Mouse (Mus musculus): ENCODE data around the gene Igfbp4. TPM values are rescaled to one million over a fixed set of nuclear protein-coding genes. Genes with fewer than 3 reads are reported as not detected.

Gene Igfbp4
- total RNA-seq, 1 experiment = 38.8 TPM

DNA sequence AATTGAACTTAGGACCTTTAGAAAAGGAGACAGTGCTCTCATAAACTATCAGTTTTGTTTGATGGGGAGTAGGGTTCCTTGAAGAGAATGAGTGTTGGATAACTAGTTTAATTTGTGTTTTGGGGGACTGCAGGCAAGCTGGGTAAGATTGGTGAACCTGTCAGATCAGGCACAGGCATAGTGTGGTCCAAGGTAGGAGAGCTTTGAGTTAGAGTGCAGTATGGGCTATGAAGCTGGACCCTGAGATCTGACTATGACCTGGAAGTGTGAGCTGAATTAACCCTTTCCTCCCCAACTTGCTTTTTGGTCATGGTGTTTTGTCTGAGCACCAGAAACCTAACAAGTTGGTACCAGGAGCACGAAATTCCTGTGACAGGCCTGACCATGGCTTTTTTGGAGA is 27.2 kb upstream of the Igfbp4 start:
- no peaks in the 10 kb centered on the region for H3K9me3 ChIP-seq (ENCODE audit: control insufficient read depth, insufficient read depth, low read depth, low read length)
- H3K36me3 ChIP-seq (ENCODE audit: control insufficient read depth, insufficient read depth, low read length, poor library complexity, severe bottlenecking) = peaks cover 67% of the 10 kb centered on the region
- no peak for DNase-seq (ENCODE audit: low read depth, low spot score)
- no peak overlapping the region for H3K4me3 ChIP-seq (ENCODE audit: insufficient read depth in 1 of 2, low read depth in 1 of 2, low read length in 2 of 2, poor library complexity in 1 of 2, severe bottlenecking in 1 of 2)
- in situ Hi-C loops (cut with MboI; ENCODE audit: low sequenced_read_pairs in 2 of 2, unreplicated experiment in 2 of 2) = loop anchor here (5.0 to 25.0 kb wide), 3 partner anchors 777 to 1852 kb away; partner anchors contain the start of gene Tbkbp1 (in 1 of the 2)
- H3K4me1 ChIP-seq (ENCODE audit: control insufficient read depth in 2 of 2, insufficient read depth in 2 of 2, low read length in 2 of 2, poor library complexity in 1 of 2) = no peaks in the 10 kb centered on the region
- H3K9ac ChIP-seq (ENCODE audit: insufficient read depth, low read depth, low read length, poor library complexity, severe bottlenecking) = no peak overlapping the region
- no peak overlapping the region for H3K27ac ChIP-seq (ENCODE audit: insufficient read depth, low read depth, low read length, poor library complexity, severe bottlenecking)
- no peak for TF ChIP-seq ZC3H11A (IDR thresholded peaks at IDR 0.05; ENCODE audit: borderline replicate concordance, low read depth, low read length)
- TF ChIP-seq CHD2 (IDR thresholded peaks at IDR 0.05; ENCODE audit: low read depth, low read length) = no peak
- TF ChIP-seq ZNF384 (IDR thresholded peaks at IDR 0.05; ENCODE audit: low read depth, low read length) = no peak
- no peak for TF ChIP-seq MAFK (IDR thresholded peaks at IDR 0.05; ENCODE audit: insufficient read depth, low read depth, low read length)

DNA sequence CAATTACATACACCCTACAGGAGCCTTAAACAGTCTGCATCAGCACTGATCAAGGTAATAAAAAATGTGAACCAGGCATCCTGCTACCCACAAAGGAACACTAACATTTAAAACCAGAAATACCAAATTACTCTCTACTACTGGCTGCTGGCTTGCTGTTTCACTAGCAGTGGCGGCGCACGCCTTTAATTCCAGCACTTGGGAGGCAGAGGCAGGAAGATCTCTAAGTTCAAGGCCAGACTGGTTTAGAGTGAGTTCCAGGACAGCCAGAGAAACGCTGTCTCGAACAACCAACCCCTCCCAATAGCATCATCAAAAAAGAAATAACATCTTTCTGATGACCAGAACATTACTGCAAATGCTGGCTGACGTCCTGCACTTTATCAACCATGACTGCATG is 21.2 kb upstream of the Igfbp4 start:
- DNase-seq (ENCODE audit: low read depth, low spot score) = no peak
- H3K4me3 ChIP-seq (ENCODE audit: insufficient read depth in 1 of 2, low read depth in 1 of 2, low read length in 2 of 2, poor library complexity in 1 of 2, severe bottlenecking in 1 of 2) = no peak overlapping the region
- in situ Hi-C loops (cut with MboI; ENCODE audit: low sequenced_read_pairs in 2 of 2, unreplicated experiment in 2 of 2) = loop anchor here in 1 of 2 experiments (25.0 kb wide), 2 partner anchors 783 to 1858 kb away; partner anchors contain the start of gene Tbkbp1
- TF ChIP-seq MAFK (IDR thresholded peaks at IDR 0.05; ENCODE audit: insufficient read depth, low read depth, low read length) = no peak
- no peak for TF ChIP-seq CHD2 (IDR thresholded peaks at IDR 0.05; ENCODE audit: low read depth, low read length)
- no peak for TF ChIP-seq HCFC1 (IDR thresholded peaks at IDR 0.05; ENCODE audit: borderline replicate concordance, insufficient read depth, low read length)
- TF ChIP-seq ZNF384 (IDR thresholded peaks at IDR 0.05; ENCODE audit: low read depth, low read length) = no peak
- TF ChIP-seq ZC3H11A (IDR thresholded peaks at IDR 0.05; ENCODE audit: borderline replicate concordance, low read depth, low read length) = no peak
- peaks cover 47% of the 10 kb centered on the region for H3K36me3 ChIP-seq (ENCODE audit: control insufficient read depth, insufficient read depth, low read length, poor library complexity, severe bottlenecking)
- no peak overlapping the region for H3K9ac ChIP-seq (ENCODE audit: insufficient read depth, low read depth, low read length, poor library complexity, severe bottlenecking)
- peaks cover 0 to 3% of the 10 kb centered on the region in 2 experiments; a peak in 1 of 4 replicates for H3K4me1 ChIP-seq (ENCODE audit: control insufficient read depth in 2 of 2, insufficient read depth in 2 of 2, low read length in 2 of 2, poor library complexity in 1 of 2)
- no peaks in the 10 kb centered on the region for H3K9me3 ChIP-seq (ENCODE audit: control insufficient read depth, insufficient read depth, low read depth, low read length)
- no peak overlapping the region for H3K27ac ChIP-seq (ENCODE audit: insufficient read depth, low read depth, low read length, poor library complexity, severe bottlenecking)

DNA sequence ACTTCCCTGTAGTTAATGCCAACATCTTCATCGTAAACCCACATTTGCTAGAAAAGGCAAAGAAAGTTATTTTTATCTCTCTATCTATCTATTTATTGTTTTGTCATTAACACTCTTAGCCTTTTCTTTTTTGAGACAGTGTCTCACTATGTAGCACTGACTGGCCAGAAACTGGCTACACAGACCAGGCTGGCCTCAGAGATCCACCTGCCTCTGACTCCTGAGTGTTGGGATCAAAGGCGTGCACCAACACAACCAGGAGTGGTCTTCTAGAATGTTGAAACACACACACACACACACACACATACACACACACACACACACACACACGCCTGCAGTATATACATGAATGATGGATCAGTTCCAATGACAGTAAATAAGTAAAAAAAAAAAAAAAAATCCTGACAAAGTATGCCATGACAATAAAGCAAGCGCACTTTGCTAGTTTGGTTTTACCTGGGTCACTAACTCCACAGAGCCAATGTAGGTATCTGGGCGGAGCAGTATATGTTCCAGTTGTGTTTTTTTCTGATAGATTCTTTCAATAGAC is 18.6 kb upstream of the Igfbp4 start:
- TF ChIP-seq HCFC1 (IDR thresholded peaks at IDR 0.05; ENCODE audit: borderline replicate concordance, insufficient read depth, low read length) (no peak), CHD2 (IDR thresholded peaks at IDR 0.05; ENCODE audit: low read depth, low read length) (no peak)
- peak overlapping the region; percentile 54 to 98 for H3K4me3 ChIP-seq (ENCODE audit: insufficient read depth in 1 of 2, low read depth in 1 of 2, low read length in 2 of 2, poor library complexity in 1 of 2, severe bottlenecking in 1 of 2)
- H3K9me3 ChIP-seq (ENCODE audit: control insufficient read depth, insufficient read depth, low read depth, low read length) = no peaks in the 10 kb centered on the region
- DNase-seq (ENCODE audit: low read depth, low spot score) = no peak
- peak overlapping the region; percentile 57; the same call in 1 of the 2 replicates for H3K9ac ChIP-seq (ENCODE audit: insufficient read depth, low read depth, low read length, poor library complexity, severe bottlenecking)
- H3K27ac ChIP-seq (ENCODE audit: insufficient read depth, low read depth, low read length, poor library complexity, severe bottlenecking) = no peak overlapping the region
- in situ Hi-C loops (cut with MboI; ENCODE audit: low sequenced_read_pairs in 2 of 2, unreplicated experiment in 2 of 2) = loop anchor here in 1 of 2 experiments (25.0 kb wide), 2 partner anchors 785 to 1860 kb away; partner anchors contain the start of gene Tbkbp1
- peaks cover 33% of the 10 kb centered on the region for H3K36me3 ChIP-seq (ENCODE audit: control insufficient read depth, insufficient read depth, low read length, poor library complexity, severe bottlenecking)
- peaks cover 2 to 5% of the 10 kb centered on the region in 2 experiments; a peak in 1 of 4 replicates for H3K4me1 ChIP-seq (ENCODE audit: control insufficient read depth in 2 of 2, insufficient read depth in 2 of 2, low read length in 2 of 2, poor library complexity in 1 of 2)

DNA sequence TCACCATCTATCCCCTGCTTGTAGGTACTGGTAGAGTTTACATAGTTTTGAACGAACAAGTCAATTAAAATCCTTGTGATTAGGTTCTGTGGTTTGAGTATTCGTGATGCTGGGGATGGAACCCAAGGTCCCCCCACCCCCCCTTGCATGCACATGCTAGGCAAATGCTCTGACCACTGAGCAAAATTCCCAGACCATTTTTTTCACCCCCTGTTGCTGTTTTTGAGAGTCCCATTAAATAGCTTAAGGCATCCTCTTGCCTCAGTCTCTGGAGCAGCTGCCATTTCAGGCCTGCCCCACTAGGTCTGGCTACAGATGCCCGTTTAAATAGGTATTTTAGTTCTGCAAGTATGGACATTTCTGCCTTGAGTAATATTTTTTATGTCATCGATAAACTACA is 17.9 kb upstream of the Igfbp4 start:
- H3K9me3 ChIP-seq (ENCODE audit: control insufficient read depth, insufficient read depth, low read depth, low read length) = no peaks in the 10 kb centered on the region
- in situ Hi-C loops (cut with MboI; ENCODE audit: low sequenced_read_pairs in 2 of 2, unreplicated experiment in 2 of 2) = loop anchor here in 1 of 2 experiments (25.0 kb wide), 2 partner anchors 786 to 1861 kb away; partner anchors contain the start of gene Tbkbp1
- H3K36me3 ChIP-seq (ENCODE audit: control insufficient read depth, insufficient read depth, low read length, poor library complexity, severe bottlenecking) = peaks cover 27% of the 10 kb centered on the region
- H3K4me3 ChIP-seq (ENCODE audit: insufficient read depth in 1 of 2, low read depth in 1 of 2, low read length in 2 of 2, poor library complexity in 1 of 2, severe bottlenecking in 1 of 2) = peak overlapping the region; percentile 88 to 98
- no peak overlapping the region for H3K27ac ChIP-seq (ENCODE audit: insufficient read depth, low read depth, low read length, poor library complexity, severe bottlenecking)
- H3K9ac ChIP-seq (ENCODE audit: insufficient read depth, low read depth, low read length, poor library complexity, severe bottlenecking) = peak overlapping the region; percentile 95
- H3K4me1 ChIP-seq (ENCODE audit: control insufficient read depth in 2 of 2, insufficient read depth in 2 of 2, low read length in 2 of 2, poor library complexity in 1 of 2) = peaks cover 2 to 5% of the 10 kb centered on the region in 2 experiments; a peak in 1 of 4 replicates
- DNase-seq (ENCODE audit: low read depth, low spot score) = no peak
- TF ChIP-seq CHD2 (IDR thresholded peaks at IDR 0.05; ENCODE audit: low read depth, low read length) (no peak), ZNF384 (IDR thresholded peaks at IDR 0.05; ENCODE audit: low read depth, low read length) (no peak), MAFK (IDR thresholded peaks at IDR 0.05; ENCODE audit: insufficient read depth, low read depth, low read length) (no peak), ZC3H11A (IDR thresholded peaks at IDR 0.05; ENCODE audit: borderline replicate concordance, low read depth, low read length) (no peak), HCFC1 (IDR thresholded peaks at IDR 0.05; ENCODE audit: borderline replicate concordance, insufficient read depth, low read length) (no peak)
